In the genomic region with DNA sequence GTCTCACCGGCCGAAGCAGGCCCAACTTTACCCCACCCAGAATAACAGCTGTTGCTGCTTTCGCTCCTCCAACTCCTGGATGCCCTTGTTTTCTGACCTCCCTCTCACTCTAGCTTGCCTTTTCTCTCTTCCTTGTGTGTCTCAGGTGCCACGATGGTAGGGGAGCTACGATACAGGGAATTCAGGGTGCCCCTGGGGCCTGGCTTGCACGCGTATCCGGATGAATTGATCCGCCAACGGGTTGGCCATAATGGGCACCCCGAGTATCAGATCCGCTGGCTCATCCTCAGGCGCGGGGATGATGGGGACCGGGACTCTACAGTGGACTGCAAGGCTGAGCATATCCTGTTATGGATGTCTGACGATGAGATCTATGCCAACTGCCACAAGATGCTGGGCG, we compare ENCODE assay signal across 9 mouse cellular contexts. TPM values are rescaled to one million over a fixed set of nuclear protein-coding genes. Genes with fewer than 3 reads are reported as not detected.
A peak's percentile ranks its signal among the peaks of the same experiment; 100 is the strongest.
DNase-seq lines count a peak whose midpoint lies in the region; ATAC-seq lines count a peak whose summit lies in the region.
"Had no signal": no experiment of that assay in that cellular context is flagged by ENCODE, and none has a peak within 500 bp of the region (broad histone marks: within the 10 kb centered on the region; RNA-seq: fewer than 3 reads in every experiment).

No protein-coding gene starts in this region.

- no peaks in the 10 kb centered on the region for H3K27me3 ChIP-seq in megakaryocyte, embryonic 14.5 days (replicated peaks)
- H3K27me3 ChIP-seq in forebrain, embryonic 12.5 days: no peaks in the 10 kb centered on the region
- no peaks in the 10 kb centered on the region for H3K27me3 ChIP-seq in limb, embryonic 12.5 days
- H3K27me3 ChIP-seq in stomach, embryonic 14.5 days (ENCODE audit: control insufficient read depth, insufficient read depth, low read length): no peaks in the 10 kb centered on the region

- peak overlapping the region; percentile 86 for H3K9ac ChIP-seq in forebrain, embryonic 12.5 days
- peak overlapping the region; percentile 94 for H3K9ac ChIP-seq in limb, embryonic 12.5 days (replicated peaks)
- peak overlapping the region; percentile 86 for H3K9ac ChIP-seq in stomach, embryonic 14.5 days (replicated peaks; ENCODE audit: low read depth, low read length)

- H3K4me2 ChIP-seq in forebrain, embryonic 12.5 days: peak overlapping the region; percentile 86
- peak overlapping the region; percentile 87 for H3K4me2 ChIP-seq in limb, embryonic 12.5 days
- peak overlapping the region; percentile 75 for H3K4me2 ChIP-seq in stomach, embryonic 14.5 days (replicated peaks; ENCODE audit: low read depth, low read length)

- peaks cover 69% of the 10 kb centered on the region for H3K36me3 ChIP-seq in megakaryocyte, embryonic 14.5 days (replicated peaks; ENCODE audit: low read length)
- peaks cover 47% of the 10 kb centered on the region for H3K36me3 ChIP-seq in forebrain, embryonic 12.5 days (replicated peaks)
- H3K36me3 ChIP-seq in limb, embryonic 12.5 days: peaks cover 51% of the 10 kb centered on the region
- H3K36me3 ChIP-seq in stomach, embryonic 14.5 days (ENCODE audit: control insufficient read depth, insufficient read depth, low read length): peaks cover 48% of the 10 kb centered on the region

- ATAC-seq in megakaryocyte, adult 5-6 weeks (ENCODE audit: poor library complexity, severe bottlenecking): no peak
- ATAC-seq in forebrain, embryonic 12.5 days (ENCODE audit: low FRiP score): no peak
- no peak for ATAC-seq in limb, embryonic 12.5 days (ENCODE audit: insufficient number of reproducible peaks, insufficient read depth, low FRiP score, low TSS enrichment, low read depth)
- ATAC-seq in stomach, embryonic 14.5 days (ENCODE audit: insufficient number of reproducible peaks, insufficient read depth, low FRiP score, low read depth): no peak

- DNase-seq in left cerebral cortex, adult 9 months (ENCODE audit: low spot score in 2 of 2): no peak
- no peak for DNase-seq in spleen, adult 12 weeks (ENCODE audit: low spot score)
- DNase-seq in kidney, postnatal 14 days: no peak
- DNase-seq: lung, postnatal 36 days had no signal

- H3K4me3 ChIP-seq in megakaryocyte, embryonic 14.5 days (replicated peaks): peak overlapping the region; percentile 97
- H3K4me3 ChIP-seq in forebrain, embryonic 12.5 days (replicated peaks): peak overlapping the region; percentile 65
- H3K4me3 ChIP-seq in limb, embryonic 12.5 days (replicated peaks): peak overlapping the region; percentile 70
- peak overlapping the region; percentile 83 for H3K4me3 ChIP-seq in stomach, embryonic 14.5 days (ENCODE audit: low read depth, low read length)

- H3K4me1 ChIP-seq in megakaryocyte, embryonic 14.5 days: peaks cover 57% of the 10 kb centered on the region
- H3K4me1 ChIP-seq in forebrain, embryonic 12.5 days: peaks cover 43% of the 10 kb centered on the region
- peaks cover 35% of the 10 kb centered on the region for H3K4me1 ChIP-seq in limb, embryonic 12.5 days (replicated peaks)
- H3K4me1 ChIP-seq in stomach, embryonic 14.5 days (ENCODE audit: control insufficient read depth, insufficient read depth, low read length): peaks cover 33% of the 10 kb centered on the region

- no peaks in the 10 kb centered on the region for H3K9me3 ChIP-seq in megakaryocyte, embryonic 14.5 days
- H3K9me3 ChIP-seq in forebrain, embryonic 12.5 days: no peaks in the 10 kb centered on the region
- H3K9me3 ChIP-seq in limb, embryonic 12.5 days: 0 out of 2 replicates have a peak, but pooled peaks cover 4% of the 10 kb centered on the region
- no peaks in the 10 kb centered on the region for H3K9me3 ChIP-seq in stomach, embryonic 14.5 days (ENCODE audit: control insufficient read depth, low read depth, low read length)

- WGBS in forebrain, embryonic 12.5 days: 79% methylated on average over 17 of the region's 17 CpGs
- WGBS in limb, embryonic 12.5 days: 80% methylated on average over 17 of the region's 17 CpGs
- 72% methylated on average over 17 of the region's 17 CpGs for WGBS in stomach, embryonic 14.5 days

- H3K27ac ChIP-seq in forebrain, embryonic 12.5 days: peak overlapping the region; percentile 94; the same call in 1 of the 2 replicates
- H3K27ac ChIP-seq in limb, embryonic 12.5 days: peak overlapping the region; percentile 95; the same call in 1 of the 2 replicates
- peak overlapping the region; percentile 86 for H3K27ac ChIP-seq in stomach, embryonic 14.5 days (ENCODE audit: low read length)

RNA-seq across cellular contexts. Expression of a gene that starts 1.2 kb away (rescaled TPM):
- 90.0 and 167 TPM in 2 replicates for polyA plus RNA-seq in megakaryocyte, embryonic 14.5 days (2012; ENCODE audit: insufficient read depth, low replicate concordance)
- total RNA-seq in megakaryocyte, adult 5-6 weeks (2015): 1.7 and 1.9 TPM in 2 replicates
- total RNA-seq in megakaryocyte, adult 5-6 weeks (2017): 1.9 and 2.4 TPM in 2 replicates
- 46.5 and 47.8 TPM in 2 replicates for polyA plus RNA-seq in forebrain, embryonic 12.5 days (2016; fragmentation: Nextera tagmentation; extraction: Ambion mirVana)
- 56.1 and 60.1 TPM in 2 replicates for polyA plus RNA-seq in limb, embryonic 12.5 days (2016; fragmentation: Nextera tagmentation; extraction: Ambion mirVana)
- 45.9 and 47.2 TPM in 2 replicates for polyA plus RNA-seq in stomach, embryonic 14.5 days (2014; fragmentation: Nextera tagmentation; extraction: Ambion mirVana)

RNA-seq across cellular contexts. Expression of a gene that starts 5.3 kb away (rescaled TPM):
- 289 and 528 TPM in 2 replicates for polyA plus RNA-seq in megakaryocyte, embryonic 14.5 days (2012; ENCODE audit: insufficient read depth, low replicate concordance)
- 46.2 and 67.5 TPM in 2 replicates for total RNA-seq in megakaryocyte, adult 5-6 weeks (2015)
- total RNA-seq in megakaryocyte, adult 5-6 weeks (2017): 42.7 and 53.9 TPM in 2 replicates
- 76.6 and 102 TPM in 2 replicates for polyA plus RNA-seq in forebrain, embryonic 12.5 days (2016; fragmentation: Nextera tagmentation; extraction: Ambion mirVana)
- 99.5 and 112 TPM in 2 replicates for polyA plus RNA-seq in limb, embryonic 12.5 days (2016; fragmentation: Nextera tagmentation; extraction: Ambion mirVana)
- 99.2 and 104 TPM in 2 replicates for polyA plus RNA-seq in stomach, embryonic 14.5 days (2014; fragmentation: Nextera tagmentation; extraction: Ambion mirVana)

RNA-seq across cellular contexts. Expression of a gene that starts 5.5 kb away (rescaled TPM):
- polyA plus RNA-seq in megakaryocyte, embryonic 14.5 days (2012; ENCODE audit: insufficient read depth, low replicate concordance): 33.6 and 42.0 TPM in 2 replicates
- 3.5 and 4.9 TPM in 2 replicates for total RNA-seq in megakaryocyte, adult 5-6 weeks (2015)
- total RNA-seq in megakaryocyte, adult 5-6 weeks (2017): 13.1 and 15.0 TPM in 2 replicates
- polyA plus RNA-seq in forebrain, embryonic 12.5 days (2016; fragmentation: Nextera tagmentation; extraction: Ambion mirVana): 39.0 and 42.5 TPM in 2 replicates
- polyA plus RNA-seq in limb, embryonic 12.5 days (2016; fragmentation: Nextera tagmentation; extraction: Ambion mirVana): 27.2 and 27.6 TPM in 2 replicates
- 31.0 and 32.3 TPM in 2 replicates for polyA plus RNA-seq in stomach, embryonic 14.5 days (2014; fragmentation: Nextera tagmentation; extraction: Ambion mirVana)

RNA-seq across cellular contexts. Expression of a gene that starts 22.0 kb away (rescaled TPM):
- 6.7 and 13.6 TPM in 2 replicates for polyA plus RNA-seq in megakaryocyte, embryonic 14.5 days (2012; ENCODE audit: insufficient read depth, low replicate concordance)
- not detected in 2 replicates for total RNA-seq in megakaryocyte, adult 5-6 weeks (2015)
- 0.07 and 0.16 TPM in 2 replicates for total RNA-seq in megakaryocyte, adult 5-6 weeks (2017)
- polyA plus RNA-seq in forebrain, embryonic 12.5 days (2016; fragmentation: Nextera tagmentation; extraction: Ambion mirVana): 55.3 and 56.4 TPM in 2 replicates
- polyA plus RNA-seq in limb, embryonic 12.5 days (2016; fragmentation: Nextera tagmentation; extraction: Ambion mirVana): 156 and 165 TPM in 2 replicates
- 37.6 and 45.2 TPM in 2 replicates for polyA plus RNA-seq in stomach, embryonic 14.5 days (2014; fragmentation: Nextera tagmentation; extraction: Ambion mirVana)

RNA-seq across cellular contexts. Expression of a gene that starts 22.9 kb away (rescaled TPM):
- 9.4 and 30.6 TPM in 2 replicates for polyA plus RNA-seq in megakaryocyte, embryonic 14.5 days (2012; ENCODE audit: insufficient read depth, low replicate concordance)
- 9.6 and 10.6 TPM in 2 replicates for total RNA-seq in megakaryocyte, adult 5-6 weeks (2015)
- 62.2 and 75.0 TPM in 2 replicates for total RNA-seq in megakaryocyte, adult 5-6 weeks (2017)
- polyA plus RNA-seq in forebrain, embryonic 12.5 days (2016; fragmentation: Nextera tagmentation; extraction: Ambion mirVana): 54.4 and 57.6 TPM in 2 replicates
- 68.8 and 70.0 TPM in 2 replicates for polyA plus RNA-seq in limb, embryonic 12.5 days (2016; fragmentation: Nextera tagmentation; extraction: Ambion mirVana)
- 52.3 and 53.5 TPM in 2 replicates for polyA plus RNA-seq in stomach, embryonic 14.5 days (2014; fragmentation: Nextera tagmentation; extraction: Ambion mirVana)
